Mouse (Mus musculus) MN1 (cell line): Measurements from ENCODE around the gene Scgb3a1.

ENCODE experiments used
- DNase-seq: peaks from one replicate; pipeline ENCODE4 v3.0.0-alpha.2; 2016; ENCODE audit warnings: low spot score

The Scgb3a1 gene

GRCm38 (mm10) chr11:49658791-49659469 is 4.5 kb upstream of the Scgb3a1 start:
- DNase-seq: peak; percentile 31

- no peak for DNase-seq
Observed at GRCm38 (mm10) chr11:49659470-49659799, 4.0 kb upstream of the Scgb3a1 start.

DNA sequence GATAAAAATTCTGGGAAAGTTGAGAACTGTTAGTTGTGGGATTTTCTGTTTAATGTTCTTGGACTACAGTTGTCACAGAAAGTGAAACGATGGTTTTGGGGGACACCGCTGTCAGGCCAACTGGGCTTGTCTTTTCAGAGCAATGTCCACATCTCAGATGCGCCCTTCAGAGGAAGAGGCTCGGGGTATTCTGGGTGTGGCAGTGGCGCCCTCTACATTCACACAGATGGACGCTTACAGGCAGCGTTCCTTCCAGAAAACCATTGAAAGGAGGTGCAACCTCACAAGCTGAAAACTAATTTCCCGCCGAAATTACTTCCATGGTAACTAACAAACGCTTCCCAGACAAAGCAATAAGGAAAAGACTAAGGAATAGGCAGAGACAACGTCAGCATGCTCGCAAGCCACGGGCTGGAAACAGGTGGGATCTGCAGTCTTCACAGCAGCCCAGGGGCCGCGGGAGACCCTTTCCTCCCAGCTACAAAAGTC is 1.1 kb upstream of the Scgb3a1 start:
- DNase-seq: no peak

DNA sequence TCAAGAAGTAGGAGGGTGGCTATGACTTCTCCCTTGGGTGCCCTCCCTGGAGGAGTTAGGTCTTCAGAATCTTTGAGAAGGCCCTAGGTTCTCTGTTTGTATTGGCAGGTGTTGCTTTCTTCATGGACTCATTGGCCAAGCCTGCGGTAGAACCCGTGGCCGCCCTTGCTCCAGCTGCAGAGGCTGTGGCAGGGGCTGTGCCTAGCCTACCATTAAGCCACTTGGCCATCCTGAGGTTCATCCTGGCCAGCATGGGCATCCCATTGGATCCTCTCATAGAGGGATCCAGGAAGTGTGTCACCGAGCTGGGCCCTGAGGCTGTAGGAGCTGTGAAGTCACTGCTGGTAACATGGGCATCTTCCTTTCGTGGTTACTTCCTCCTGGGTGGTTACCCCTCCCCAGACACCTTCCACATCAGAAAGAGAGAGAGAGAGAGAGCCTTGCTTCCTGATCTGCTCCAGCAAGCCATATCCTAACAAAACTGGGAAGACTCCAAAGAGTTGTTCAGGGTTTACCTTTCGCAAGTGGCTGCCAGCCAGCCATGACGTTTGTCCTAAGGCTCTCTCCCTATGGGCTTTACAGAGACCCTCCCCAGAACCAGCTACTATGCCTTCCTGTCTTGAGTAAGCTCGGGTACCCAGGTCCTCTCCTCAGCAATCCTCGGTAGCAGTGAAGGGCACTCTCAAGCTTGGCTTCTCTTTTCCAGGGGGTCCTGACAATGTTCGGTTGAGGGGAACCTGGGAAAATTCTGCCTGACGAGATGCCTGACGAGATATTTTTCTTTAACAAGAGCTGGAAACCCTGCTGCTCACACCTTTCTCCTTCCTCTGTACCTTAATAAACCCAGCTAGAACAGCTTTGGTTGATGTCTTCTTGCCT is 1.1 kb downstream of the Scgb3a1 start:
- no peak for DNase-seq

DNA sequence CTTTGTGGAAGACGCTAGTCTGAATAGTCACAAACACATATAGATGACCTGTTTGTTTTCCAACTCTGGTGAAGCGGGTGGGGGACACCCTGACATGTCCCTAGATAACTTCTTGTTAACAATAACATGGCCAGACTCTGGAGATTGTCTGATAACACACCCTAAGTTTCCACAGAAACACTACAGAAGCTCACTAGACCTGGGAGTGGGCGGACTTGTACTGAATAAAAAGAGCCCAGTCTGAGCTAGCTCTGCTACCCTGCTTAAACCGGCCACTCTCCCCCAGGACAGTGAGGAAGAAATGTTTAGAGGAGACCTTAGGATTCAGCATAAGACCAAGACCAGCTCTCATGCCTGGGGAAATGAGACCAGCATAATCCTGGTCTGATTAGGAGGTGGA is 2.1 kb downstream of the Scgb3a1 start:
- no peak for DNase-seq

- no peak for DNase-seq
Observed at GRCm38 (mm10) chr11:49673433-49673832, 10.0 kb downstream of the Scgb3a1 start.

- no peak for DNase-seq
Observed at GRCm38 (mm10) chr11:49684237-49684973, 21.0 kb downstream of the Scgb3a1 start.

DNA sequence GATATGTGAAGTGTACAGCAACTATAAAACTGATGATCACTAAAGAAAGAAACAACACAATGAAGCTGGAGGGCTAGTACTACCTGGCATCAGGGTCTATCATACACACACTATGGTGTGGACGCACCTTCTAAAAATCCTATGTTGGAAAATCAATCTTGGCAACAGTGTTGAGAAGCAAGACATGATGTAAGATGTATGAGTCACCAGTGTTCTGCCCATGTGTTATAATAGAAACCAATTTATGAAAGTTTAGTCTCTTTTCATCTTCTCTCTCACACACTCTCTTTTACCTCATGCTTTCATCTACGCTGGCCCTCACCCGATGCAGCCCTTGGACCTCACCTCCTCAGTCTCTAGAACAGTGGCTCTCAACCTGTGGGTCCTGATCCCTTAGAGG is 31.6 kb downstream of the Scgb3a1 start:
- no peak for DNase-seq

- DNase-seq: no peak
Observed at GRCm38 (mm10) chr11:49695695-49696094, 32.3 kb downstream of the Scgb3a1 start.

DNA sequence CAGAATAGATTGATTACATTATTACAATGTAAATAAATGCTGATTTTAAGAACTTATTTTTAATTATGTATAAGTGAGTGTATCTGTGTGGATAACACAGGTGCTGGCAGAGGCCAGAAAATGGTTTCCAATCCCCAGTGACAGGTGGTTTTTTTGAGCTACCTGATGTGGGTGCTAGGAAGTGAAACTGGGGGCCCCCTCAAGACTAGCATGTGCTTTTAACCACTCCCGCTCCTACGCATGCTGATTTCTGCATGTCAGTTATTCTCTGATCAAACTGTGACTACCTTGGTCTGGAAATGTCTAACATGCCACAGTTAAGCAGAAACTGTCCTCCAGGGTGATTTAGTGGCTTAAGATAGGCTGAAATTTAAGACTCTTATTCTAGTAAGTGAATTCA is 33.1 kb downstream of the Scgb3a1 start:
- DNase-seq: no peak

GRCm38 (mm10) chr11:49697779-49698178 is 34.4 kb downstream of the Scgb3a1 start:
- no peak for DNase-seq

DNA sequence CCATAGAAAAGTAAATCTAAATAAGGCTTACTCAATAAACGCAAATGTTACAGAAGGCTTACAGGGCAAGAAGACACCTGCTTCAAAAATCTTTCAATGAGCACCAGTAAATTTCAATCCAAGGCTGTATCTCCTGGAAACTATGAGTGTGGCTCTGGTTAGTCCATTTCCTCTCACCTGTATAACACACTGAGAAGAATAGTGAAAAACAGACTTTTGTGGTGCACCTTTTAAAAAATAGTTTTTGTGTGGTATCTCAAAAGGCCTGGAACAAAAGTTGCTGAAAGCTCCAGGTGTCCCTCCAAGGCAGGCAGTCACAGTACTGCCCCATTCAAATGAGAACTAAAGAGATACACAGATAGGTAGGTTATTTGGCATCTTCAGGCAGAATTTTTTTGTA is 35.7 kb downstream of the Scgb3a1 start:
- DNase-seq: no peak

GRCm38 (mm10) chr11:49702014-49702413 is 38.6 kb downstream of the Scgb3a1 start:
- no peak for DNase-seq

GRCm38 (mm10) chr11:49704804-49705203 is 41.4 kb downstream of the Scgb3a1 start:
- peak; percentile 69 for DNase-seq

- DNase-seq: no peak
Observed at GRCm38 (mm10) chr11:49707834-49708233, 44.4 kb downstream of the Scgb3a1 start.

DNA sequence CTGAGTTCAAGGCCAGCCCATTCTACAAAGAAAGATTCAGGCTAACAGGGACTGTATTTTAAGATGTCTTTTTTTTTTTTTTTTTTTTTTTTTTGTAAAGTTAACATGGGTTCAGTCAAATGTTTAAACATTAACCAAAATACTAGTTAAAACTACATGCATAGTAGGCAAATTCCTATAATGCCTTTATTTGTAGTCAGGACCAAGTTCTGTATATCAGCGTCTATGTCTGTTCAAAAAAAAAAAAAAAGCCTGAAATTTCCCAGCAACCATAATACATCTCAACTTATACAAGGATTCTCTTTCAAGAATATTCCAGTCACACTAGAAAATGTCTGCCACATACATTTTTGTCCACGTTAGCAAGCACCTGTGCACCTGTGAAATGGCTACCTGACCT is 47.3 kb downstream of the Scgb3a1 start:
- DNase-seq: no peak

DNA sequence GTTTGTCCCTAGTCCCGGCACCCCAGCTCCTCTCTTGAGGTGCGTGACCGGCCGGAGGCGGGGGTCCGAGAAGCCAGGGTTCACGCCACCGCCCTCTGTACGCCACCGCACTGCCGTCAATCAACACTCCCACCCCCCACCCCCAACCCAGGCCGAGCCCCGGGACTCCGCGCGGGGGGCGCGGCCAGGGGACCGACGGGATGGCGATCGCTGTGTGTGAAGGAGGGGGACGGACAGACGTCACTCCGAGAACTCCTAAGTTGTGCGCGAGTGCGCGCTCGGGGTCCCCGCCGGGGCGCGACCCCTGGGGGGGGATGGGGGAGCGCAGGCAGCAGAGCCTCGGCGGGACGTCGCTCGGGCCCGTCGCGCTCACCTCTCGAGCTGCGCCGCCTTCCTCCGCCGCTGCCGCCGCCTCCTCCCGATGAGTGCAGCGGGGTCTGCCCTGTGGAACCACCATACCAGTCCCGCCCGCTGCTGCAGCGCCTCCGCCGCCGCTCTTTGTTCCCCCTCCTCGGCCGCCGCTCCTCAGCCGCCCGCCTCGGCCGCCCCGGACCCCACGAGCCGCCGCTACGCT is 48.7 kb downstream of the Scgb3a1 start:
- DNase-seq: peak; percentile 58

- peak; percentile 100 for DNase-seq
Observed at GRCm38 (mm10) chr11:49712555-49713335, 49.3 kb downstream of the Scgb3a1 start, which contains the start of gene Cnot6. Gene Cnot6 (minus strand): TSS chr11:49712723.

- peak; percentile 58 for DNase-seq
Observed at GRCm38 (mm10) chr11:49713336-49714334, 50.2 kb downstream of the Scgb3a1 start.
